Mouse (Mus musculus) stomach, embryonic 15.5 days (tissue): Measurements from ENCODE around the gene Gm3238. TPM values are rescaled to one million over a fixed set of nuclear protein-coding genes. Genes with fewer than 3 reads are reported as not detected.
"Not testable (repeated sequence)": the region's sequence is repeated elsewhere in the genome, so short reads cannot be mapped to it uniquely, and the experiment has no call there.

Experiments used
- ATAC-seq: fragments of 200-750 bp; cut with Nextera tagmentation; 2 replicates; pipeline ENCODE4 v1.8.0; 2017; ENCODE audit warnings: low read depth, moderate number of reproducible peaks, moderate TSS enrichment; ENCODE audit not compliant: insufficient read depth, low FRiP score
- H3K27ac ChIP-seq: fragments of 300-500 bp; sonication (generic); 2 replicates; pipeline ENCODE4 v1.5.1; 2015; ENCODE audit warnings: mild to moderate bottlenecking, inconsistent platforms
- H3K27me3 ChIP-seq: fragments of 300-500 bp; sonication (generic); replicated peaks from 2 replicates; pipeline ENCODE4 v1.6.1; 2015; ENCODE audit warnings: inconsistent platforms
- H3K36me3 ChIP-seq: fragments of 300-500 bp; sonication (generic); 2 replicates; pipeline ENCODE4 v1.6.1; 2015; ENCODE audit warnings: inconsistent platforms
- H3K4me1 ChIP-seq: fragments of 300-500 bp; sonication (generic); 2 replicates; pipeline ENCODE4 v1.6.1; 2015; ENCODE audit warnings: inconsistent platforms
- H3K4me2 ChIP-seq: fragments of 300-500 bp; sonication (generic); 2 replicates; pipeline ENCODE4 v1.6.1; 2015; ENCODE audit warnings: mild to moderate bottlenecking, inconsistent platforms
- H3K4me3 ChIP-seq: fragments of 300-500 bp; sonication (generic); replicated peaks from 2 replicates; pipeline ENCODE4 v1.5.1; 2015; ENCODE audit warnings: inconsistent platforms
- H3K9ac ChIP-seq: fragments of 300-500 bp; sonication (generic); 2 replicates; pipeline ENCODE4 v1.6.1; 2015; ENCODE audit warnings: inconsistent platforms
- H3K9me3 ChIP-seq: fragments of 300-500 bp; sonication (generic); 2 replicates; pipeline ENCODE4 v1.6.1; 2016; ENCODE audit warnings: inconsistent platforms
- WGBS: fragments of 180-500 bp; shearing (Covaris S2); methylation state at CpG from one replicate; pipeline ENCODE4 v1.1.7; 2015; 5-methylcytosine and 5-hydroxymethylcytosine counted together
- polyA plus RNA-seq: library from polyadenylated mRNA; unstranded; fragments of >200 nt; fragmentation: Nextera tagmentation; extraction: Ambion mirVana; gene quantifications from 2 replicates; pipeline ENCODE4 v1.2.1, GENCODE M21; 2015

The Gm3238 gene
- not detected in 2 replicates for polyA plus RNA-seq

- H3K4me3 ChIP-seq, H3K4me2 ChIP-seq, H3K9me3 ChIP-seq, ATAC-seq, H3K4me1 ChIP-seq, H3K36me3 ChIP-seq, H3K27me3 ChIP-seq, H3K27ac ChIP-seq, H3K9ac ChIP-seq: not testable (repeated sequence)
- WGBS: 75% methylated on average over 1 of the region's 1 CpGs
Observed at GRCm38 (mm10) chr10:77771225-77771624, at the start of gene Gm3238. TSS of gene Gm3238 (minus strand) at chr10:77771325.

- no peak for ATAC-seq
- Histone ChIP-seq H3K9me3 (no peaks in the 10 kb centered on the region), H3K36me3 (no peaks in the 10 kb centered on the region), H3K27me3 (no peaks in the 10 kb centered on the region), H3K27ac (no peak overlapping the region), H3K4me1 (no peaks in the 10 kb centered on the region), H3K9ac (no peak overlapping the region), H3K4me3 (no peak overlapping the region), H3K4me2 (no peak overlapping the region)
- 44% methylated on average over 4 of the region's 4 CpGs for WGBS
Observed at GRCm38 (mm10) chr10:77819203-77819602, 48.1 kb upstream of the Gm3238 start.

GRCm38 (mm10) chr10:77818523-77818922 is 47.4 kb upstream of the Gm3238 start:
- no peak overlapping the region for H3K9ac ChIP-seq
- H3K4me1 ChIP-seq: no peaks in the 10 kb centered on the region
- H3K4me2 ChIP-seq: no peak overlapping the region
- WGBS: 94% methylated on average over 4 of the region's 4 CpGs
- H3K9me3 ChIP-seq: no peaks in the 10 kb centered on the region
- no peak overlapping the region for H3K27ac ChIP-seq
- H3K27me3 ChIP-seq: no peaks in the 10 kb centered on the region
- no peak for ATAC-seq
- H3K4me3 ChIP-seq: no peak overlapping the region
- H3K36me3 ChIP-seq: no peaks in the 10 kb centered on the region

GRCm38 (mm10) chr10:77815514-77815913 is 44.4 kb upstream of the Gm3238 start:
- no peak overlapping the region for H3K9ac ChIP-seq
- no peaks in the 10 kb centered on the region for H3K27me3 ChIP-seq
- 31% methylated on average over 5 of the region's 5 CpGs for WGBS
- no peaks in the 10 kb centered on the region for H3K9me3 ChIP-seq
- H3K4me3 ChIP-seq: no peak overlapping the region
- H3K27ac ChIP-seq: no peak overlapping the region
- no peak for ATAC-seq
- H3K4me2 ChIP-seq: no peak overlapping the region
- no peaks in the 10 kb centered on the region for H3K36me3 ChIP-seq
- no peaks in the 10 kb centered on the region for H3K4me1 ChIP-seq

- no peak within 1 kb of the TSS for H3K4me3 ChIP-seq
- H3K4me1 ChIP-seq: no peaks in the 10 kb centered on the region
- no peak for ATAC-seq
- no peaks in the 10 kb centered on the region for H3K9me3 ChIP-seq
- no peaks in the 10 kb centered on the region for H3K36me3 ChIP-seq
- no peak within 1 kb of the TSS for H3K4me2 ChIP-seq
- WGBS: 33% methylated on average over 4 of the region's 4 CpGs
- H3K27me3 ChIP-seq: no peaks in the 10 kb centered on the region
- H3K9ac ChIP-seq: no peak within 1 kb of the TSS
- H3K27ac ChIP-seq: no peak within 1 kb of the TSS
Observed at GRCm38 (mm10) chr10:77814382-77814781, 43.3 kb upstream of the Gm3238 start, which contains the start of gene Gm2696. TSS of gene Gm2696 (plus strand) at chr10:77814682.

GRCm38 (mm10) chr10:77811743-77812142 is 40.6 kb upstream of the Gm3238 start, which contains the start of gene Gm9507:
TSS of gene Gm9507 (minus strand) at chr10:77811843.
- Histone ChIP-seq H3K4me3 (no peak within 1 kb of the TSS), H3K36me3 (no peaks in the 10 kb centered on the region), H3K9ac (no peak within 1 kb of the TSS), H3K4me1 (no peaks in the 10 kb centered on the region), H3K27ac (no peak within 1 kb of the TSS), H3K4me2 (no peak within 1 kb of the TSS), H3K9me3 (no peaks in the 10 kb centered on the region), H3K27me3 (no peaks in the 10 kb centered on the region)
- WGBS: 67% methylated on average over 5 of the region's 5 CpGs
- ATAC-seq: no peak

- 51% methylated on average over 3 of the region's 3 CpGs for WGBS
- Histone ChIP-seq H3K9me3 (no peaks in the 10 kb centered on the region), H3K4me3 (no peak overlapping the region), H3K36me3 (no peaks in the 10 kb centered on the region), H3K27ac (no peak overlapping the region), H3K4me2 (no peak overlapping the region), H3K4me1 (no peaks in the 10 kb centered on the region), H3K9ac (no peak overlapping the region), H3K27me3 (no peaks in the 10 kb centered on the region)
- ATAC-seq: no peak
Observed at GRCm38 (mm10) chr10:77804095-77804494, 33.0 kb upstream of the Gm3238 start.

GRCm38 (mm10) chr10:77798921-77799508 is 27.9 kb upstream of the Gm3238 start, which contains the start of gene Gm19668:
TSS of gene Gm19668 (minus strand) at chr10:77799133.
- no peaks in the 10 kb centered on the region for H3K9me3 ChIP-seq
- no peaks in the 10 kb centered on the region for H3K36me3 ChIP-seq
- 0 out of 2 replicates have a peak, but pooled peaks cover 4% of the 10 kb centered on the region for H3K4me1 ChIP-seq
- H3K4me3 ChIP-seq: no peak within 1 kb of the TSS
- H3K27me3 ChIP-seq: no peaks in the 10 kb centered on the region
- no peak within 1 kb of the TSS for H3K9ac ChIP-seq
- H3K27ac ChIP-seq: no peak within 1 kb of the TSS
- no peak for ATAC-seq
- no peak within 1 kb of the TSS for H3K4me2 ChIP-seq
- 68% methylated on average over 8 of the region's 8 CpGs for WGBS

- H3K4me3 ChIP-seq, H3K27me3 ChIP-seq, H3K9me3 ChIP-seq, H3K4me1 ChIP-seq, H3K9ac ChIP-seq, ATAC-seq, H3K36me3 ChIP-seq, H3K4me2 ChIP-seq, H3K27ac ChIP-seq: not testable (repeated sequence)
- 53% methylated on average over 3 of the region's 3 CpGs for WGBS
Observed at GRCm38 (mm10) chr10:77798164-77798920, 27.2 kb upstream of the Gm3238 start.

GRCm38 (mm10) chr10:77797677-77798076 is 26.6 kb upstream of the Gm3238 start:
- no peak overlapping the region for H3K4me2 ChIP-seq
- H3K9me3 ChIP-seq: no peaks in the 10 kb centered on the region
- WGBS: 24% methylated on average over 3 of the region's 3 CpGs
- no peak for ATAC-seq
- H3K4me3 ChIP-seq: no peak overlapping the region
- H3K27ac ChIP-seq: no peak overlapping the region
- H3K9ac ChIP-seq: no peak overlapping the region
- H3K4me1 ChIP-seq: 0 out of 2 replicates have a peak, but pooled peaks cover 4% of the 10 kb centered on the region
- H3K27me3 ChIP-seq: no peaks in the 10 kb centered on the region
- H3K36me3 ChIP-seq: no peaks in the 10 kb centered on the region

GRCm38 (mm10) chr10:77794976-77795375 is 23.9 kb upstream of the Gm3238 start, which contains the start of gene Gm9639:
TSS of gene Gm9639 (minus strand) at chr10:77795076.
- H3K4me3 ChIP-seq: no peak within 1 kb of the TSS
- H3K9ac ChIP-seq: no peak within 1 kb of the TSS
- 0 out of 2 replicates have a peak, but pooled peaks cover 4% of the 10 kb centered on the region for H3K4me1 ChIP-seq
- WGBS: 34% methylated on average over 2 of the region's 2 CpGs
- no peak within 1 kb of the TSS for H3K4me2 ChIP-seq
- no peaks in the 10 kb centered on the region for H3K9me3 ChIP-seq
- H3K27me3 ChIP-seq: no peaks in the 10 kb centered on the region
- H3K36me3 ChIP-seq: no peaks in the 10 kb centered on the region
- no peak within 1 kb of the TSS for H3K27ac ChIP-seq
- no peak for ATAC-seq

GRCm38 (mm10) chr10:77788621-77789020 is 17.5 kb upstream of the Gm3238 start:
- H3K4me2 ChIP-seq: no peak overlapping the region
- WGBS: 71% methylated on average over 2 of the region's 2 CpGs
- H3K4me3 ChIP-seq: no peak overlapping the region
- no peaks in the 10 kb centered on the region for H3K36me3 ChIP-seq
- H3K27me3 ChIP-seq: no peaks in the 10 kb centered on the region
- H3K27ac ChIP-seq: no peak overlapping the region
- ATAC-seq: no peak
- no peak overlapping the region for H3K9ac ChIP-seq
- H3K9me3 ChIP-seq: no peaks in the 10 kb centered on the region
- H3K4me1 ChIP-seq: no peaks in the 10 kb centered on the region
